Mouse (Mus musculus) lung, adult 2 months (tissue): ENCODE data around the gene Gpr55. TPM values are rescaled to one million over a fixed set of nuclear protein-coding genes. Genes with fewer than 3 reads are reported as not detected.

Experiments used
- DNase-seq: peaks from one replicate; pipeline ENCODE4 v3.0.0; 2022
- H3K4me1 ChIP-seq: fragments of 200-500 bp; 2 replicates; pipeline ENCODE4 v1.6.1; 2011; ENCODE audit warnings: low read length; ENCODE audit not compliant: control insufficient read depth, insufficient read depth
- H3K4me3 ChIP-seq: fragments of 200-500 bp; replicated peaks from 2 replicates; pipeline ENCODE3; 2011; ENCODE audit warnings: low read depth, mild to moderate bottlenecking, control low read depth, low read length; ENCODE audit errors: extremely low read depth
- CTCF ChIP-seq: fragments of 200-500 bp; IDR thresholded peaks from 2 replicates; pipeline ENCODE4 v1.5.1; 2011; ENCODE audit warnings: mild to moderate bottlenecking, low read length, control low read depth; ENCODE audit not compliant: insufficient read depth
- POLR2A ChIP-seq: fragments of 200-500 bp; IDR thresholded peaks from 2 replicates; pipeline ENCODE4 v1.6.1; 2011; ENCODE audit warnings: low read depth, mild to moderate bottlenecking, control low read depth, low read length, borderline replicate concordance; ENCODE audit errors: extremely low read depth
- WGBS: fragments of 180-500 bp; shearing (Covaris S2); methylation state at CpG from one replicate; pipeline ENCODE4 v1.1.7; 2018; 5-methylcytosine and 5-hydroxymethylcytosine counted together
- polyA plus RNA-seq: library from polyadenylated mRNA; depleted of rRNA; stranded (reverse); fragments of >200 nt; gene quantifications from 2 replicates; pipeline ENCODE4 v1.2.3, GENCODE M21; 2012

The Gpr55 gene
- polyA plus RNA-seq, 1 experiment, result 0.49 TPM

DNA sequence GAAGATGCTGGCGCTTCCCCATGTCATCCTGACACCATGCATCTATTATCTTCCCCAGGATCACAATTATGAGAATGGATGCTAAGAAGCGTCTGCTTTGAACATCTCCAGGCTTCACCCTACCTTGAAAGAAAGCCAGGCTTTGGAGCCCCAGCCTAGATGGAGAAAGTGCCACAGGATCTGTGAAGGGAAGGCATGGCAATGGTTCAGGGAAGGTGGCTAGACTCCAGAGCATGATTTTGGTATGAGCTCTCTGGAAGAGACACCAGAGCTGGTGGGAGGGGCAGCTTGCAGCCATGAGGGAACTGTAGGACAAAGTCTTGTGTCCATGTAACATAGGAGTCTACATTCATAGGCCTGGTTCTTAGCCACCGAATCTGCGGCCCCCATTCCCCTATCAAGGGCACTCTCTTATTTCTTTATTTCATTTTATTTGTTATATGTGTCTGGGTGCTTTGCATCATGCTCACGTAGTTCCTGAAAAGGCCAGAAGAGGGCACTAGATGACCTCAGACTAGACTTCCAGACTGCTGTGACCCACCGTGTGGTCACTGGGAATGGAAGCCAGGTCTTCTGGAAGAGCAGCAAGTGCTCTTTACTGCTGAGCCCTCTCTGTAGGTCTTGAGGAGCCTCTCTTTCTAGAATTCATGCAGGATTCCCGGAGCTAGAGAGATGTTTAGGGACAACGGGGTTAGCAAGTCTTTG is 25.5 kb downstream of the Gpr55 start:
- DNase-seq, result peak; percentile 61
- Histone ChIP-seq H3K4me3 (no peak overlapping the region), H3K4me1 (peaks cover 5% of the 10 kb centered on the region)
- 59% methylated on average over 8 of the region's 8 CpGs for WGBS
- TF ChIP-seq POLR2A (no peak), CTCF (peak; percentile 71)

- H3K4me3 ChIP-seq, result no peak overlapping the region
- WGBS, result 43% methylated on average over 7 of the region's 7 CpGs
- no peak for TF ChIP-seq CTCF
- peaks cover 5% of the 10 kb centered on the region for H3K4me1 ChIP-seq
- DNase-seq, result no peak
These were observed 26.2 kb downstream of the Gpr55 start for GRCm38 (mm10) chr1:85934560-85934959.

GRCm38 (mm10) chr1:85933631-85934465 is 27.0 kb downstream of the Gpr55 start:
- WGBS, result 18% methylated on average over 11 of the region's 11 CpGs
- TF ChIP-seq CTCF (no peak), POLR2A (no peak)

GRCm38 (mm10) chr1:85933226-85933625 is 27.6 kb downstream of the Gpr55 start:
- Histone ChIP-seq H3K4me3 (no peak overlapping the region), H3K4me1 (peaks cover 5% of the 10 kb centered on the region)
- no peak for DNase-seq
- 6% methylated on average over 7 of the region's 7 CpGs for WGBS
- no peak for TF ChIP-seq CTCF
- no peak for TF ChIP-seq POLR2A

More at GRCm38 (mm10) chr1:85933631-85934465, 27.0 kb downstream of the Gpr55 start:
- Histone ChIP-seq H3K4me1 (peaks cover 5% of the 10 kb centered on the region), H3K4me3 (no peak overlapping the region)
- no peak for DNase-seq

GRCm38 (mm10) chr1:85931170-85931569 is 29.6 kb downstream of the Gpr55 start:
- peaks cover 5% of the 10 kb centered on the region for H3K4me1 ChIP-seq
- no peak overlapping the region for H3K4me3 ChIP-seq
- DNase-seq, result no peak
- no peak for TF ChIP-seq CTCF
- no peak for TF ChIP-seq POLR2A
- 90% methylated on average over 5 of the region's 5 CpGs for WGBS

GRCm38 (mm10) chr1:85929406-85929805 is 31.4 kb downstream of the Gpr55 start:
- Histone ChIP-seq H3K4me3 (no peak overlapping the region), H3K4me1 (peaks cover 5% of the 10 kb centered on the region)
- DNase-seq, result no peak
- no peak for TF ChIP-seq POLR2A
- no peak for TF ChIP-seq CTCF
- 82% methylated on average over 6 of the region's 6 CpGs for WGBS

DNA sequence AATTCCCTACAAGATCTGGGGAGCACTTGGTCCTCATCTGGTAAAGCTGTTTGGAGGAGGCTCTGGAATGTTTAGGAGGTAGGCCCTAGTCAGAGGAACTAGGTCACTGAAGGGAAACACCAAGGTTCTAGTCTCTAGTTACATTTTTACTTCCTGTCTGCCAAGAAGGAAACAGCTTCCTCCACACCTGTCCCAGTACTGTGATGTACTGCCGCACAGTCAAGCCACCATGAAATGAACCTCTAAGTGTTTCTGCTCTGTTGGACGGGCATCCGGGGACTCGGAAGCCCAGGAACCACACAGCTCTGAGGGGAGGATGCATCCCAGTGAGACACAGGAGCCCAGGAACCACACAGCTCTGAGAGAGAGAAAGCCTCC is 32.1 kb downstream of the Gpr55 start:
- H3K4me3 ChIP-seq, result no peak overlapping the region
- H3K4me1 ChIP-seq, result peaks cover 1% of the 10 kb centered on the region; the same call in 1 of the 2 replicates
- DNase-seq, result no peak
- TF ChIP-seq CTCF (no peak), POLR2A (no peak)
- WGBS, result 62% methylated on average over 4 of the region's 4 CpGs

DNA sequence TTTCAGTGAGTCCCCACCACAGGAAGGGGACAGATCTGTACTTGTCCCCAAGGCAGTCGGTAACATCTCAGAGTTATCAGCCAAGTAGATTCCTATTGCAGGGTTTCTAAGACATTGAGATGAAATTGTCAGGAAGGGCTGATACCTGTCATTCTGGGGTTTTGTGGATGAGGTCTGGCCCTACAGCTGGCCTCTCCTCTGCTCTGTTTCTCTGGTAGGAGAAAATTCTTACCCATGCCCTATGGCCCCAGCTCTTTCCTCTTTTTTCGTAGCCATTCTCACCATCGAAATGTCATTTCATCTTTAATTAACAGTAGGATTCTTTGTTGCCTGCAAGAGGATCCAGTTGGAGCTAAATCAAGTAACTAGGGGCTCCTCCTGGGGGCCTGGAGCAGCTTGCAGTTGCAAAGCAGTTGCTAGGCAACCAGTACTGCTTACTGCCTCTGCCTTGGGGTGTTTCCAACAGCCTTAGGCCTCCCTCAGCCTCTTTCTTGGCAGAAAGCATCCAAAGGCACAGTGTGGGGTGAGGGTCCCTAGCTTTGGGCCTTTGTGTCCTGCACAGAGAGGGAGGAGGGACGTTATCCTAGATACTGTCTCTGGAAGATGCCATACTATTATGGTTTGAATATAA is 32.6 kb downstream of the Gpr55 start, which contains the start of gene 4933407L21Rik:
4933407L21Rik (plus strand) TSS at position 427 of the 631 bp plus-strand sequence.
- H3K4me1 ChIP-seq, result no peaks in the 10 kb centered on the region
- WGBS, result 56% methylated on average over 4 of the region's 4 CpGs
- H3K4me3 ChIP-seq, result no peak within 1 kb of the TSS
- TF ChIP-seq CTCF (no peak), POLR2A (no peak)
- no peak for DNase-seq

DNA sequence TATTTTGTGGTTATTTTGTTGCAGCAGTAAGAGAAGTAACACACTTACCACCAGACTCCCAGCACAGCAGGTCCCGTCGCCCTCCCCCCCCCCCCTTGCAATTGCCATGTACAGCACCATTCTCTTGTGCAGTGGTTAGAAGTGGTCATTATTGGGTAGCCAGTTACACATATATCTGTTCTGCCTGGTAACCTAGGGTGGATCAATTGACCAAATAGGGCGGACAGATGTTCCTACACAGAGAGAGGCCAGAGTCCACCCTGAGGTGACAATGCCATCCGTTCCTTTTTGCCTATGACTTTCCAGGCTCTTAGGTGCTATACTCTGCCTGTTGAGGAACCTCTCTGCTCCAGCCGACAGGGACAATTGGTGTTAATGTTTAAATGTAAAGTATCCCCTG is 35.6 kb downstream of the Gpr55 start:
- Histone ChIP-seq H3K4me3 (no peak overlapping the region), H3K4me1 (peaks cover 4% of the 10 kb centered on the region)
- TF ChIP-seq CTCF (no peak), POLR2A (no peak)
- DNase-seq, result no peak
- WGBS, result 84% methylated on average over 5 of the region's 5 CpGs
